Mouse (Mus musculus) intestine, embryonic 16.5 days (tissue): ENCODE data around the gene Aff1. TPM values are rescaled to one million over a fixed set of nuclear protein-coding genes. Genes with fewer than 3 reads are reported as not detected.
A peak's percentile ranks its signal among the peaks of the same experiment; 100 is the strongest.

Source experiments
- ATAC-seq: fragments of 200-750 bp; cut with Nextera tagmentation; 2 replicates; pipeline ENCODE4 v1.8.0; 2017; ENCODE audit warnings: moderate TSS enrichment, moderate library complexity
- H3K27ac ChIP-seq: fragments of 300-500 bp; sonication (generic); 2 replicates; pipeline ENCODE4 v1.5.1; 2014; ENCODE audit warnings: mild to moderate bottlenecking, low read length
- H3K27me3 ChIP-seq: fragments of 300-500 bp; sonication (generic); replicated peaks from 2 replicates; pipeline ENCODE4 v1.6.1; 2014; ENCODE audit warnings: low read length, control low read depth, mixed read lengths; ENCODE audit not compliant: control insufficient read depth, insufficient read depth
- H3K36me3 ChIP-seq: fragments of 300-500 bp; sonication (generic); 2 replicates; pipeline ENCODE4 v1.6.1; 2014; ENCODE audit warnings: low read length, control low read depth; ENCODE audit not compliant: control insufficient read depth, insufficient read depth
- H3K4me1 ChIP-seq: fragments of 300-500 bp; sonication (generic); 2 replicates; pipeline ENCODE4 v1.6.1; 2014; ENCODE audit warnings: low read length, control low read depth, mixed read lengths; ENCODE audit not compliant: control insufficient read depth, insufficient read depth
- H3K4me2 ChIP-seq: fragments of 300-500 bp; sonication (generic); 2 replicates; pipeline ENCODE4 v1.6.1; 2014; ENCODE audit warnings: low read depth, low read length, control low read depth
- H3K4me3 ChIP-seq: fragments of 300-500 bp; sonication (generic); 2 replicates; pipeline ENCODE4 v1.5.1; 2014; ENCODE audit warnings: mild to moderate bottlenecking, low read length
- H3K9ac ChIP-seq: fragments of 300-500 bp; sonication (generic); 2 replicates; pipeline ENCODE4 v1.6.1; 2014; ENCODE audit warnings: low read depth, low read length
- H3K9me3 ChIP-seq: fragments of 300-500 bp; sonication (generic); 2 replicates; pipeline ENCODE4 v1.6.1; 2016; ENCODE audit warnings: low read length, control low read depth; ENCODE audit not compliant: control insufficient read depth
- WGBS: fragments of 180-500 bp; shearing (Covaris S2); extraction: QIAGEN DNeasy Blood & Tissue Kit; methylation state at CpG from one replicate; pipeline ENCODE4 v1.1.7; 2014; 5-methylcytosine and 5-hydroxymethylcytosine counted together
- polyA plus RNA-seq: library from polyadenylated mRNA; unstranded; fragments of >200 nt; fragmentation: Nextera tagmentation; extraction: Ambion mirVana; gene quantifications from 2 replicates; pipeline ENCODE4 v1.2.1, GENCODE M21; 2015

Gene Aff1
- polyA plus RNA-seq, 1 experiment from 2014 or later: 3.9 TPM

GRCm38 (mm10) chr5:103813291-103813690, 121.1 kb downstream of the Aff1 start:
- 76% methylated on average over 5 of the region's 5 CpGs for WGBS

GRCm38 (mm10) chr5:103813997-103814542, 121.9 kb downstream of the Aff1 start:
- H3K9ac ChIP-seq: no peak overlapping the region

More at GRCm38 (mm10) chr5:103813291-103813690, 121.1 kb downstream of the Aff1 start:
- no peaks in the 10 kb centered on the region for H3K36me3 ChIP-seq
- H3K9ac ChIP-seq: no peak overlapping the region
- H3K27me3 ChIP-seq: no peaks in the 10 kb centered on the region
- no peaks in the 10 kb centered on the region for H3K9me3 ChIP-seq
- no peak for ATAC-seq
- no peak overlapping the region for H3K4me3 ChIP-seq
- no peak overlapping the region for H3K27ac ChIP-seq
- H3K4me2 ChIP-seq: no peak overlapping the region
- peaks cover 13% of the 10 kb centered on the region for H3K4me1 ChIP-seq

GRCm38 (mm10) chr5:103814551-103815248, 122.5 kb downstream of the Aff1 start:
- Histone ChIP-seq H3K4me1 (peaks cover 13% of the 10 kb centered on the region), H3K9me3 (no peaks in the 10 kb centered on the region), H3K27ac (peak overlapping the region; percentile 57; the same call in 1 of the 2 replicates), H3K36me3 (no peaks in the 10 kb centered on the region), H3K9ac (no peak overlapping the region), H3K27me3 (no peaks in the 10 kb centered on the region), H3K4me2 (no peak overlapping the region), H3K4me3 (no peak overlapping the region)
- peak; percentile 80 for ATAC-seq
- WGBS: 43% methylated on average over 16 of the region's 16 CpGs

More at GRCm38 (mm10) chr5:103813997-103814542, 121.9 kb downstream of the Aff1 start:
- no peaks in the 10 kb centered on the region for H3K27me3 ChIP-seq
- H3K4me2 ChIP-seq: no peak overlapping the region
- no peaks in the 10 kb centered on the region for H3K36me3 ChIP-seq
- ATAC-seq: no peak
- H3K4me3 ChIP-seq: no peak overlapping the region
- H3K4me1 ChIP-seq: peaks cover 13% of the 10 kb centered on the region
- H3K27ac ChIP-seq: peak overlapping the region; percentile 57; the same call in 1 of the 2 replicates
- 77% methylated on average over 12 of the region's 12 CpGs for WGBS
- H3K9me3 ChIP-seq: no peaks in the 10 kb centered on the region

GRCm38 (mm10) chr5:103815249-103815617, 123.1 kb downstream of the Aff1 start:
- Histone ChIP-seq H3K9me3 (no peaks in the 10 kb centered on the region), H3K4me2 (no peak overlapping the region), H3K4me3 (no peak overlapping the region), H3K4me1 (peaks cover 13% of the 10 kb centered on the region), H3K9ac (no peak overlapping the region), H3K27me3 (no peaks in the 10 kb centered on the region), H3K27ac (no peak overlapping the region), H3K36me3 (no peaks in the 10 kb centered on the region)
- no peak for ATAC-seq
- 32% methylated on average over 4 of the region's 4 CpGs for WGBS

- Histone ChIP-seq H3K4me1 (peaks cover 18% of the 10 kb centered on the region), H3K9ac (no peak overlapping the region), H3K9me3 (no peaks in the 10 kb centered on the region), H3K27ac (no peak overlapping the region), H3K4me3 (no peak overlapping the region), H3K27me3 (no peaks in the 10 kb centered on the region), H3K36me3 (no peaks in the 10 kb centered on the region), H3K4me2 (no peak overlapping the region)
- ATAC-seq: no peak
- 97% methylated on average over 3 of the region's 3 CpGs for WGBS
Measured at GRCm38 (mm10) chr5:103816718-103817117, 124.5 kb downstream of the Aff1 start.

GRCm38 (mm10) chr5:103817754-103818153, 125.6 kb downstream of the Aff1 start:
- 25% methylated on average over 1 of the region's 1 CpGs for WGBS
- Histone ChIP-seq H3K27ac (no peak overlapping the region), H3K4me1 (peaks cover 18% of the 10 kb centered on the region), H3K4me2 (no peak overlapping the region), H3K36me3 (no peaks in the 10 kb centered on the region), H3K9me3 (no peaks in the 10 kb centered on the region), H3K9ac (no peak overlapping the region), H3K4me3 (no peak overlapping the region), H3K27me3 (no peaks in the 10 kb centered on the region)
- 0 out of 2 replicates have a peak, but pooled peaks have one; percentile 14 for ATAC-seq

GRCm38 (mm10) chr5:103818602-103819001, 126.4 kb downstream of the Aff1 start:
- 85% methylated on average over 9 of the region's 9 CpGs for WGBS

GRCm38 (mm10) chr5:103819674-103820073, 127.5 kb downstream of the Aff1 start:
- no peak overlapping the region for H3K9ac ChIP-seq
- WGBS: 93% methylated on average over 1 of the region's 1 CpGs
- no peak overlapping the region for H3K4me2 ChIP-seq
- H3K9me3 ChIP-seq: no peaks in the 10 kb centered on the region
- H3K4me1 ChIP-seq: peaks cover 12% of the 10 kb centered on the region
- H3K4me3 ChIP-seq: no peak overlapping the region
- H3K27me3 ChIP-seq: no peaks in the 10 kb centered on the region
- H3K36me3 ChIP-seq: no peaks in the 10 kb centered on the region
- no peak for ATAC-seq
- no peak overlapping the region for H3K27ac ChIP-seq

More at GRCm38 (mm10) chr5:103818602-103819001, 126.4 kb downstream of the Aff1 start:
- Histone ChIP-seq H3K9me3 (no peaks in the 10 kb centered on the region), H3K4me3 (no peak overlapping the region), H3K4me1 (peaks cover 18% of the 10 kb centered on the region), H3K27me3 (no peaks in the 10 kb centered on the region), H3K9ac (no peak overlapping the region), H3K36me3 (no peaks in the 10 kb centered on the region), H3K27ac (no peak overlapping the region), H3K4me2 (no peak overlapping the region)
- ATAC-seq: no peak

- Histone ChIP-seq H3K27me3 (no peaks in the 10 kb centered on the region), H3K9ac (no peak overlapping the region), H3K36me3 (no peaks in the 10 kb centered on the region), H3K4me2 (0 out of 2 replicates have a peak overlapping the region, but pooled peaks have one; percentile 8), H3K4me3 (no peak overlapping the region), H3K27ac (no peak overlapping the region), H3K4me1 (peaks cover 6% of the 10 kb centered on the region; the same call in 1 of the 2 replicates), H3K9me3 (no peaks in the 10 kb centered on the region)
- 58% methylated on average over 9 of the region's 9 CpGs for WGBS
- peak; percentile 73 for ATAC-seq
Measured at GRCm38 (mm10) chr5:103821062-103821461, 128.9 kb downstream of the Aff1 start.
